Mouse (Mus musculus) kidney, adult 2 months (tissue): ENCODE measurements around the gene Slc10a7.

ENCODE experiments used
- CTCF ChIP-seq: fragments of 200-500 bp; conservative IDR thresholded peaks from 2 replicates; pipeline ENCODE4 v1.5.1; 2011; ENCODE audit warnings: low read depth, mild to moderate bottlenecking, control low read depth, low read length, moderate library complexity, mixed read lengths; ENCODE audit not compliant: insufficient read depth, insufficient read length
- POLR2A ChIP-seq: fragments of 200-500 bp; IDR thresholded peaks from one replicate; pipeline ENCODE4 v1.6.1; 2011; ENCODE audit warnings: low read depth, low read length, control low read depth

- TF ChIP-seq CTCF (no peak), POLR2A (no peak)
These were observed 126.2 kb downstream of the Slc10a7 start for GRCm38 (mm10) chr8:78635241-78635771.
